Mouse (Mus musculus) neural tube, embryonic 12.5 days (tissue): ENCODE measurements at regions not wholly inside any gene's neighbourhood (a gene's known extent, or its start where the extent isn't known, plus 50 kb on each side); places are given as distances from the start of the nearest gene placed in this dataset.

Experiments
- ATAC-seq: fragments of 200-750 bp; cut with Nextera tagmentation; 2 replicates; pipeline ENCODE4 v1.8.0; 2017; ENCODE audit warnings: low read depth, mild to moderate bottlenecking, moderate TSS enrichment, moderate library complexity; ENCODE audit not compliant: low FRiP score
- H3K27ac ChIP-seq: fragments of 300-500 bp; sonication (generic); 2 replicates; pipeline ENCODE4 v1.5.1; 2016
- H3K27me3 ChIP-seq: fragments of 300-500 bp; sonication (generic); replicated peaks from 2 replicates; pipeline ENCODE4 v1.6.1; 2016; ENCODE audit warnings: mild to moderate bottlenecking
- H3K36me3 ChIP-seq: fragments of 300-500 bp; sonication (generic); 2 replicates; pipeline ENCODE4 v1.6.1; 2016; ENCODE audit warnings: mild to moderate bottlenecking
- H3K4me1 ChIP-seq: fragments of 300-500 bp; sonication (generic); 2 replicates; pipeline ENCODE4 v1.6.1; 2016
- H3K4me2 ChIP-seq: fragments of 300-500 bp; sonication (generic); replicated peaks from 2 replicates; pipeline ENCODE4 v1.6.1; 2016; ENCODE audit warnings: mild to moderate bottlenecking
- H3K4me3 ChIP-seq: fragments of 300-500 bp; sonication (generic); 2 replicates; pipeline ENCODE4 v1.5.1; 2016
- H3K9ac ChIP-seq: fragments of 300-500 bp; sonication (generic); 2 replicates; pipeline ENCODE4 v1.6.1; 2016; ENCODE audit warnings: mild to moderate bottlenecking
- H3K9me3 ChIP-seq: fragments of 300-500 bp; sonication (generic); 2 replicates; pipeline ENCODE4 v1.6.1; 2016; ENCODE audit warnings: mild to moderate bottlenecking
- WGBS: fragments of 180-500 bp; shearing (Covaris S2); methylation state at CpG from one replicate; pipeline ENCODE4 v1.1.7; 2016; 5-methylcytosine and 5-hydroxymethylcytosine counted together

DNA sequence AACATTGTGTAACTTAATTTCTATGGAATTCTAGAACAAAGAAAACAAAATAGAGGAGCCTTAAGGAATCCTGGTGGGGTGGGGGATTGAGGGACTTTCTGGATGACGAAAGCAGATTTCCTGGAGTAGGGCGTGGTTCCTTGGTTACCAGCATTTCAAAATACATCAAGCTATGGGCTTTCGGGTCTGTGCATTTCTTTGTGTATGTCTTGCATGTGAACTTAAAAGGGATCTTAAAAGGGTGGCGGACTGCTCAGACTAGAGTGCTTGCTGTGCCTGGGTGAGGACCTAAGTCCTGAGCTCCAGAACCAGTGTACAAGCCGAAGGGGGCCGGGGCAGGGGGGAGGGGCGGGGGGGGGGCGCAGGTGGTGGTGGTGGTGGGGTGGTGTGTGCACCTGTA is 91.5 kb upstream of the Slc45a1 start:
- WGBS = 79% methylated on average over 7 of the region's 8 CpGs
- no peak overlapping the region for H3K27ac ChIP-seq

DNA sequence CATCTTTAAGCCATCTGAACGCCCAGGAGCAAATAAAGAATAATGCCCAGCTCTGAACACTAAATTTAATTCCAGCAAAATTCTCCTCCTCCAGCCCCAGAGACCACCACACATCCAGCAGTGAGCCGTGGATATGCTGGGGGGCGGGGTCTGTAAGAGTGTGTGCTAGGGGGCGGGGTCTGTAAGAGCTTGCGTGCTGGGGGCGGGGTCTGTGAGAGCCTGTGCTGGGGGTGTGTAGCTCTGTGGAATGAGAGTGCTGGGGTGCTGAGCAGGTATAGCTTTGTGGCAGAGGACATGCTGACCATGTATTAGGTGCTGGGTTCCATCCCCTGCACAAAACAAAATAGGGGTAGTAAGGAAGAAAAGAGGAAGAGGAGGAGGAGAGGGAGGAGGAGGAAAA is 91.1 kb upstream of the Slc45a1 start:
- no peak overlapping the region for H3K4me2 ChIP-seq
- no peak overlapping the region for H3K9ac ChIP-seq
- peak; percentile 26; the same call in 1 of the 2 replicates for ATAC-seq
- no peaks in the 10 kb centered on the region for H3K36me3 ChIP-seq
- H3K4me3 ChIP-seq = no peak overlapping the region
- H3K27me3 ChIP-seq = no peaks in the 10 kb centered on the region
- no peaks in the 10 kb centered on the region for H3K9me3 ChIP-seq
- H3K4me1 ChIP-seq = peaks cover 22% of the 10 kb centered on the region
- H3K27ac ChIP-seq = no peak overlapping the region
- 33% methylated on average over 6 of the region's 6 CpGs for WGBS

More for the DNA sequence above, 91.5 kb upstream of the Slc45a1 start:
- Histone ChIP-seq H3K4me1 (peaks cover 27% of the 10 kb centered on the region), H3K9me3 (no peaks in the 10 kb centered on the region), H3K27me3 (no peaks in the 10 kb centered on the region), H3K4me3 (no peak overlapping the region), H3K36me3 (no peaks in the 10 kb centered on the region), H3K9ac (no peak overlapping the region), H3K4me2 (no peak overlapping the region)
- ATAC-seq = 0 out of 2 replicates have a peak, but pooled peaks have one; percentile 28

DNA sequence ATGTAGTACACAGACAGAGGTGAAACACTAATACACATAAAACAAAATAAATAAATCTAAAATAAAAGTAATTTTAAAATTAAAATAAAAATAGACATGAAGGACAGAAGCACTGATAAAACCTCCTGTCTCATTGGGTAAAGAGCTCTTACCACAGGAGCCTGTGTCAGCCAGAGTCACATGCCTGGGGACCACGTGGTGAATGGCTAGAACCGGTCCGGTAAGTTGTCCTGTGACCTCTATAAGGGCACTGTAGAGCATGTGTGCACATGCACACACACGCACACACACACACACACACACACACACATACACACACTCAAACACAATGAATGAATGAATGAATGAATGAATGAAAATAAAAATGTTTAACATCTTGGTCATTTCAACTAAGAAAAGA is 89.8 kb upstream of the Slc45a1 start:
- H3K4me1 ChIP-seq = peaks cover 21% of the 10 kb centered on the region
- WGBS = 96% methylated on average over 4 of the region's 4 CpGs
- no peak overlapping the region for H3K4me2 ChIP-seq
- no peak for ATAC-seq
- no peaks in the 10 kb centered on the region for H3K27me3 ChIP-seq
- no peak overlapping the region for H3K4me3 ChIP-seq
- no peak overlapping the region for H3K9ac ChIP-seq
- no peaks in the 10 kb centered on the region for H3K9me3 ChIP-seq
- no peaks in the 10 kb centered on the region for H3K36me3 ChIP-seq
- no peak overlapping the region for H3K27ac ChIP-seq

DNA sequence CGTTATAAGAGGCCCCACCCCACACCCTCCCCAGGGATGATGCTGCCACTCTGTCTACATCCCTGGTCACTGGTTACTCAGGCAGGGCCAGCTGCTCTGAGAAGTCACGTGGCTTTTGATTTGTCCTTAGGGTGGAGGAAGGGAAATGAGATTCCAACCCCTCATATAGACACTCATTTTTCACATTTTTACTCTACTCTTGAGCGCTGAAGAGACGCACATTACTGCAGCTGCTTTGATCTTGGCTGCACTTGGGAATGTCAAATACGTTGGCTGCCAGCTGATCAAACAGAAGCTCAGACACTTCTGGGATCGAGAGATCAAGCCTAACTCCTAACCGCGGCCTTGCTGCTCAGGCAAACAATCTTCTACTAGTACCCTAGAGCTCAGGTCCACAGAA is 88.2 kb upstream of the Slc45a1 start:
- H3K9me3 ChIP-seq = no peaks in the 10 kb centered on the region

DNA sequence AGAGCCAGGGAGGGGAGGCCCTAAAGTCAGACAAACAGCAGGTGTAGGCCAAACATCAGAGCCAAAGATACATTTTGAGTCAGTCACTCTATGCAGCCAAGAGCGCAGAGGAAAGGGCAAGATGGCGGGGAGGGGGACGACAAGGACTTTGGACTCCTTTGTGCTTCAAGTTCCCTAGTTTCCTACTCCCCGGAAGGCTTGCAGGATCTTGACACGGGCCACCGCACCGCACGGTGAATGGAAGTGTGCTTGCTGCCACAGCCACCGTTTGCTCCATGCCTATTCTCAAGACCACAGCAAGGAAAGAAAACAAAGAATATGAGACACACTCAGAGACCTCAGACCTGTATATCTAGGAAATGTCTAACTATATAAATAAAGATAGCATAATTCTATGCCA is 86.8 kb upstream of the Slc45a1 start:
- Histone ChIP-seq H3K4me2 (no peak overlapping the region), H3K4me3 (no peak overlapping the region), H3K36me3 (no peaks in the 10 kb centered on the region), H3K9me3 (no peaks in the 10 kb centered on the region), H3K27me3 (no peaks in the 10 kb centered on the region), H3K27ac (no peak overlapping the region), H3K4me1 (peaks cover 8% of the 10 kb centered on the region; the same call in 1 of the 2 replicates), H3K9ac (no peak overlapping the region)
- WGBS = 80% methylated on average over 9 of the region's 9 CpGs
- ATAC-seq = no peak

More for the DNA sequence above, 88.2 kb upstream of the Slc45a1 start:
- Histone ChIP-seq H3K4me2 (no peak overlapping the region), H3K4me3 (no peak overlapping the region), H3K27ac (no peak overlapping the region), H3K27me3 (no peaks in the 10 kb centered on the region), H3K36me3 (no peaks in the 10 kb centered on the region), H3K4me1 (peaks cover 9% of the 10 kb centered on the region; the same call in 1 of the 2 replicates), H3K9ac (no peak overlapping the region)
- 57% methylated on average over 8 of the region's 8 CpGs for WGBS
- no peak for ATAC-seq

DNA sequence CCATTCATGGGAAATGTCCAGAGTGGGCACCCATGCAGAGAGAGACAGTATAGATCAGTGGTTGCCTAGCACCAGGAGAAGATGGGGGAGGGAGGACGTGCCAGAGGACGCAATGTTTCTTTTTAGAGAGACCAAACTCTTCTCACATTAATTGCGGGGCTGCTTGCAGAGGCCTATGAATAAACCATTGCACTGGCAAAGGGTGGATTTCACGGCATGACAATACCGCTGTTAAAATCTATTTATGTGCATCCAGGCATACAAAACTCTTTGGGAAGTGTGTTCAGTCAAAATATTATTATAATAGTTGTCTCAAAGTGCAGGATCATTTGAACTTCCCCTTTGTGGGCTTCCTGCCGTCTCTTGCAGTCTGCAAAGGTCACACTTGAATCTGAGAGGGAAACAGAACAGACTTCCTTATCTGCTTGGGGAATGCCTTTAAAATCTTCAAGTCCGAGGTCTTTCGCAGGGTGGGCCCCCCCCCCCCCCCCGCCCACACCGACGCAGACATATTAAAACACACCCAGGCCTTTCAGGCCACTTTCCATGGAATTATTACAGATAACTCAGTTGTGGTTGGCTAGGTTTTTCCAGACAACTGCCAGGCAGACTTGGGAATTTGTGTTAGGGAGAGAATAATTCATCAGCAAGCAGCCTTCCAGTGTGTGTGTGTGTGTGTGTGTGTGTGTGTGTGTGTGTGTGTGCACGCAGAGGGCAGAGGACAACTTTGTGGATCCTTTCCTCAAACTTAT is 78.3 kb upstream of the Slc45a1 start:
- 5% methylated on average over 12 of the region's 12 CpGs for WGBS
- Histone ChIP-seq H3K4me1 (peaks cover 25% of the 10 kb centered on the region), H3K9me3 (peaks cover 7% of the 10 kb centered on the region; the same call in 1 of the 2 replicates), H3K36me3 (no peaks in the 10 kb centered on the region), H3K27me3 (no peaks in the 10 kb centered on the region), H3K27ac (no peak overlapping the region), H3K9ac (no peak overlapping the region), H3K4me3 (no peak overlapping the region), H3K4me2 (peak overlapping the region; percentile 20)
- ATAC-seq = peak; percentile 94

DNA sequence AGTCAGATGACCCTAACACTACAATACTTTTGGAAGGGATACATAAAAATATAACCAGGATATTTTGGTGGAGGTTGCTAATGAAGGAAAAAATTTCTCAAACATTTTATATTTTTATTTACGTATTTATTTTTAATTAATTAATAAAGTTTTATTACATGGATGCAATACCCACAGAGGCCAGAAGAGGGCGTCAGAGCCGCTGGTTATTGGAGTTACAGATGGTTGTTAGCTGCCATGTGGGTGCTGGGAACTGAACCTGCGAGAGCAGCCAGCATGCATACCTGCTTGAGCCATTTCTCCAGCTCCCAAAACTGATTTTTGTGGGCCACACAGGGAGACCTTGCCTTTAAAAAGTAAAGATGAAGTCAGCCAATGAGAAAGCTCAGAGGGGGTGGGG is 74.6 kb upstream of the Slc45a1 start:
- peaks cover 29% of the 10 kb centered on the region for H3K4me1 ChIP-seq
- 61% methylated on average over 4 of the region's 4 CpGs for WGBS
- no peak overlapping the region for H3K27ac ChIP-seq
- H3K27me3 ChIP-seq = no peaks in the 10 kb centered on the region
- ATAC-seq = no peak
- H3K36me3 ChIP-seq = no peaks in the 10 kb centered on the region
- peaks cover 3% of the 10 kb centered on the region; the same call in 1 of the 2 replicates for H3K9me3 ChIP-seq
- H3K9ac ChIP-seq = no peak overlapping the region
- no peak overlapping the region for H3K4me3 ChIP-seq
- H3K4me2 ChIP-seq = no peak overlapping the region

DNA sequence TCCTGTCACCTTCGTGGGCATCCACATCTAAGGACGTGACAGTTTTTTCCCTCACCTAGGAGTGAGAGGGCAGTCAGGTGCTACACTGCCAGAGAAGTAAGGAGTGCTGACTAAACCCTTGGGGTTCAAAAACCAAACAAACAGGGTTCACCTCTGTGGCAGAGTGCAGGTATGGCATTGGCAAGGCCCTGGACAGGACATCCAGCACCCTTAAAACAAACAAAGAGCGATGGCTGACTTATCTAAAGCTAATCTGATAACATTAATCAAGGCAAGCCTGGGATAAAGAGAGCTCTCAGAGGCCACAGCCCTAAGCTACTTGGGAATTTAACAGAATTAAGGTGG is 74.1 kb upstream of the Slc45a1 start:
- ATAC-seq = no peak
- Histone ChIP-seq H3K4me3 (no peak overlapping the region), H3K36me3 (no peaks in the 10 kb centered on the region), H3K27me3 (no peaks in the 10 kb centered on the region), H3K4me1 (peaks cover 29% of the 10 kb centered on the region), H3K27ac (no peak overlapping the region), H3K9ac (no peak overlapping the region), H3K9me3 (peaks cover 3% of the 10 kb centered on the region; the same call in 1 of the 2 replicates), H3K4me2 (no peak overlapping the region)
- 89% methylated on average over 3 of the region's 3 CpGs for WGBS

DNA sequence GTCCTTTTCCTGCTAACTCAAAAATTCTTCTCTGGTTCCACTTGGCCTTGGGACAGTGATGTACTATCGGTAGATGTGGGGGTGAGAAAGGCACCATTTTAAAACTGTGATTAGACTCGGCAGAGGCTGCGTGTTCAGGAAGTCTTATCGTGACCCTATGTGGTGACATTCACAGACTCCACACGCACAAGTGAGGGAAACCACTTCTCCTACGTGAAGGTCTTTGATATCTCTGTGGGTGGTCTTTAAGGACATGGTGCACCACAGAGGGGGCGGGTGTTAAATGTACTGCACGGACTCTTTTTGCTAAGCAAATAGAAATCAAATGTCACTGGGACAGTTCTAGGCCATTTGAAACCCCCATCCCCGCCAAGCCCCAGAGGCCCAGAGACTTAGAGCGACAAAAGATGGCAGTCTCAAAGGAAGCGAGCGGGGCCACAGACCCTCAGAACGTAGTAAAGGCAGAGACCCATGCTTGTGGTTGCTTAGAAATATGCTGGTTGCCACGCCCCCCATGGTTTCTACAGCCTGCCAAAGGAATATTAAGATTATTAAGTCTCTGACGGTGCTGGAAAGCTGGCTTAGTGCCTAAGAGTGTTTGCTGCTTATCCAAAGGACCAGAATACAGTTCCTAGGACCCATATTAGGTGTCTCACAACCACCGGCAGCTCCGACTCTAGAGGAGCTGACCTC is 73.6 kb upstream of the Slc45a1 start:
- 81% methylated on average over 17 of the region's 17 CpGs for whole genome bisulfite sequencing

DNA sequence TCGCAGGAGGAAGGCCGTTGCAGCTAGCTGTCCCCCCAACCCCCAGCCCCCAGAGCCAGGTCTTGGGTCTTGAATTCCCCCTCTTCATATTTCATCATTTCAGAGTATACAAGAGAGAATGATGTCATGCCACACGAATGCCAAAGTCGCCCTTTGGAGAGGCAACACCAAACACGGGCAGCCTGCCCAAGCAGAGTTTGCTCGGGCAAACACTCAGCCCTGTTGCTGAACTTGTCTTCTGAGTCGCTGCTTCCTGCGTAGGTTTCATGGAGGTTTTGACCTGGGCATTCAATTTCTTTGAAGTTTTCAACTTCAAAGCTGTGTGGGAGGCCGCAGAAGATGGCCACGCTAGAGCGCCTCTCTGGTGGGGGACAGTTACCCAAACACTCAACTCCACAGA is 72.8 kb upstream of the Slc45a1 start:
- WGBS = 86% methylated on average over 11 of the region's 11 CpGs
- no peaks in the 10 kb centered on the region for H3K36me3 ChIP-seq

More for the DNA sequence above, 73.6 kb upstream of the Slc45a1 start:
- Histone ChIP-seq H3K9ac (no peak overlapping the region), H3K4me3 (no peak overlapping the region), H3K4me1 (peaks cover 25% of the 10 kb centered on the region), H3K27ac (no peak overlapping the region), H3K27me3 (no peaks in the 10 kb centered on the region), H3K9me3 (peaks cover 3% of the 10 kb centered on the region; the same call in 1 of the 2 replicates), H3K36me3 (no peaks in the 10 kb centered on the region), H3K4me2 (no peak overlapping the region)
- no peak for ATAC-seq

DNA sequence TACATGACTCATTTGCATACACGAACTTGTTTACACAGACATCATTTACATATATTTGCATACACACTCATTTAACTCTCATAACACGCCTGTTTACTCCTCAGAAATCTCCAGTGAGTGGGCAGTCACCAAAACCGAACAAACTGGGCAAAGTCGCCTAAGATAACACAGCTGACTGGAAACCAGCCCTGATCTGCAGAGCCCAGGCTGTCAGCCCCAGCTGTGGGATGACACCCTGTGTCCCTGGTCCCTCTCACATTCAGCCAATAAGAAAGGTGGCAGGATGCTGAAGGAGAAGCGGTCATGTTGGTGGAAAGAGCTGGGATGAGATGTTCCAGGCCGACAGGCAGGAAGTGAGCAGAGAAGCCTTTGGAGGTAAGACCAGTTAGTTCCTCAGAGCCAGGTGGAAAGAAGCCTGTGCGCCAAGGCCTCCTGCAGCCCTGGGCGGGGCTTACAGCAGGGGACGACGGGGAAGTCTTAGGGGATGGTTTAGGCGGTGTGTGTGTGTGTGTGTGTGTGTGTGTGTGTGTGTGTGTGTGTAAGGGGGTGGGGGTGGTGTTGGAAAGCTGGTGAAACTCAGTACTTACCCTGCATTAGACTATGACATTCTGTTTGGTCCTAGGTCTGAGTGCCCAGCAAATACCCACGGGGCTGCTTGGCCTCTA is 69.8 kb upstream of the Slc45a1 start:
- Histone ChIP-seq H3K27ac (no peak overlapping the region), H3K27me3 (no peaks in the 10 kb centered on the region), H3K4me1 (peaks cover 28% of the 10 kb centered on the region), H3K9me3 (peaks cover 3% of the 10 kb centered on the region; the same call in 1 of the 2 replicates), H3K4me2 (peak overlapping the region; percentile 18), H3K36me3 (no peaks in the 10 kb centered on the region), H3K9ac (no peak overlapping the region), H3K4me3 (no peak overlapping the region)
- peak; percentile 54; the same call in 1 of the 2 replicates for ATAC-seq
- WGBS = 47% methylated on average over 12 of the region's 12 CpGs

More for the DNA sequence above, 72.8 kb upstream of the Slc45a1 start:
- no peak overlapping the region for H3K27ac ChIP-seq
- peaks cover 22% of the 10 kb centered on the region for H3K4me1 ChIP-seq
- H3K4me2 ChIP-seq = no peak overlapping the region
- H3K9me3 ChIP-seq = peaks cover 3% of the 10 kb centered on the region; the same call in 1 of the 2 replicates
- no peaks in the 10 kb centered on the region for H3K27me3 ChIP-seq
- H3K4me3 ChIP-seq = no peak overlapping the region
- ATAC-seq = no peak
- no peak overlapping the region for H3K9ac ChIP-seq

DNA sequence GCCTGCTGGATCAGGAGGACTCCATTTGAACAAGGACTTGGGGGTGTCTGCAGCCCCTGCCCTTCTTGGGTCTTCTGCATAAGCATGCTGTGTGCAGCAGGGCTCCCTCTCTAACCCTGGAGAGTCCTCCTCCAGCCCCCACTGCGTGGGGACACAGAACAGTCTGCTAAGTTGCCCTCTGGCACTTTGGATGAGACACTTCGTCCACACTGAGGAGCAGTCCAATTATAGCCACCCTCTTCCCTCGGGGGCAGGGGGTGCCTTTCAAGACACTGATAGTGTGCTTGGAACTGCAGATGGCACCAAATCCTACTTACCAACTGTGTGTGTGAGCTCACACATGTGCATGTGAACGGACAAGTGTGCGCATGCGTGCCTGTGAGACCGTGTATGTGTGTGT is 65.9 kb upstream of the Slc45a1 start:
- ATAC-seq = no peak
- no peaks in the 10 kb centered on the region for H3K36me3 ChIP-seq
- H3K9ac ChIP-seq = no peak overlapping the region
- H3K27ac ChIP-seq = no peak overlapping the region
- peaks cover 28% of the 10 kb centered on the region for H3K4me1 ChIP-seq
- H3K4me3 ChIP-seq = no peak overlapping the region
- no peak overlapping the region for H3K4me2 ChIP-seq
- H3K9me3 ChIP-seq = no peaks in the 10 kb centered on the region
- H3K27me3 ChIP-seq = no peaks in the 10 kb centered on the region
- 80% methylated on average over 7 of the region's 7 CpGs for WGBS
